Mouse (Mus musculus): ENCODE measurements around the gene Cyp26a1.

The Cyp26a1 gene

DNA sequence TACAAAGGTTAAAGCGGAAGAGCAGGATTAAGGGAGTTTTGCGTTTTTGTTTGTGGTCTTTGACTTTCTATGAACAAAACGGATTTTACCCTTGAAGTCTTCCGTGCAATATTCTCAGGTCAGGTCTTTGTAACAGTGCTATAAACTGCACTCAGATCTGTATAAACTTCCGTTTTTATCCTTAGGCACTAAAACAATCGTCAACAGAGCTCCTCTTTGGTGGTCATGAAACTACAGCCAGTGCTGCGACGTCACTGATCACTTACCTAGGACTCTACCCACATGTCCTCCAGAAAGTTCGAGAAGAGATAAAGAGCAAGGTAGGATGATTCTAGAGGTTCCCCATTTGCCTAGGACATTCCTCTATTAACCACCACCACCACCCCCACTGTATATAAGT lies 2.1 kb downstream of the Cyp26a1 start:
- DNase-seq = no peak

DNA sequence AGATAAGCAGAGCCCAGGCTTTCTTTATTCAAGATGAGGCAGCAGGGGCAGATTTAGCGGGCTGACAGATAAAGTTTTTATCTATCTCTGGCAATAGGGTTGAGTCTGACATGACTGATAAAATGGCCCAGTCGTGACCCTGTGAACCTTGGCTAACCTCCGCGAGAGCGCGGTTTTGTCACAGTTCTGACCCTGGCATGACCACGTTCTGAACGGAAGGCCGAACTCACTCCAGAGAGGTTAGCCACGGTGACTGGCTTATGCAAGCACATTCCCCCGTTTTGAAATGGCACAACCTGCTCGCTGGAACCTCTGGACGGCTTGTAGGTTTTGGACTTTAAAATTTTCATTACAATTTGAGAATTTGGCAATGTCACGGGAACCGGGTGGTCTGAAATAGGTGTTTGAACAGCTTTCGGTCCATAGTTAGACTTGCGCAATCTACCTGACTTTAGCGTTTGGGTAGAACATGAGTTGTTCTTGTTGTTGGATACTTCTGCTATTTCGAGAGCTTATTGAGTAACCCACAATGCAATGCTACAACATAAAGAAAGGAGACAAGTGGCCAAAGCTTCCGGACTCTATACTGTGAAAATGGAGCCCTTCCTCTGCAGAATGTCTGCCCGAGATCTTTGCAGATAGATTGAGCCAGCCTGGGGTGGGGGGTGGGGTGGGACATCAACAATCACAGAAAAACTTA lies 4.9 kb downstream of the Cyp26a1 start:
- no peak for DNase-seq

DNA sequence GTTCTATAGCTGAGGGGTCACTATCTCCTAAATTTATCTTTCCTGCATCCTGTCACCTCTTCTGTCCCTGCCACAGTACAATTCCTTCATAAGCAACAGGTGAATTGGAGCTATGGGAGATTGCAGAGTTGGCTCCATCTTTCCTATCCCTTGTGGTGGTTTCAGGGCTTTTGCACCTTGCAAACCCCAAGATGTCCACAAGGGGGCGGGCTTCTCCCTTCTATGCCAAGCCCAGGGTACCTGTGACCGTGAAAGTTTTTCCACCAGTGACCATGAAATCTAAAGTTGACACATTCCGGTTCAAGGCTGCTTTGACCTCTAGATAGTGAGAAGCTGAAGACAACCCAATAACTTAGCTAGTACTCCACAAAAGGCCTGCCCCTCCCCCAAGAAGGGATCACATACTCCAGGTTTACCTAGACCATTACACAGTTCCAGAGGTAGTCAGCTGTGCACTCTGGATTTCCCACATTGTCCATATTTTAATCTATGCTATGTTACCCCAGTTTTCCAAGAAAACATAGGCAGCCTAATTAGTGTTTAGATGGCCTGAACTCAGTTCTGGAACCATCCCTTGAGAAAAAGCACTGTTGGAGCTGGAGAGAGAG lies 6.4 kb downstream of the Cyp26a1 start:
- peak; percentile 76 for DNase-seq

DNA sequence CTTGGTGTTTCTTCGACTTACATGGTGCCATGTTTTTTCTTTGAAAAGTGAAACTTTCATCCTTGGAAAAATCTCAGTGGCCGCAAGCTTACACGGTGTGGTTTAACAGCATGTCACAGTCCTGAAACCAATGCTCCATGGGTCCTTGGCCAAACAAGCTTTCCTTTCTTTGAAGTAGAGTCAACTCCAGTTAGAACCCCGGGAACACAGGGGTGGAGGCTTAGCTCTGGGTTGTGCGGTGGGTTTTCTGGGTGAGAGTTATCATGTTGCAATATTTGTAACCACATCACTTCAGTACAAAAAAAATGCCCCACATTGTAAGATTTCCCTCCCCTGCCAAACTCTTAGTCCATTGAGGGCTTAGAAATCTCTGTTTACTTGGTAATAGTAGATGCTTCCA lies 8.1 kb downstream of the Cyp26a1 start:
- DNase-seq = no peak

DNA sequence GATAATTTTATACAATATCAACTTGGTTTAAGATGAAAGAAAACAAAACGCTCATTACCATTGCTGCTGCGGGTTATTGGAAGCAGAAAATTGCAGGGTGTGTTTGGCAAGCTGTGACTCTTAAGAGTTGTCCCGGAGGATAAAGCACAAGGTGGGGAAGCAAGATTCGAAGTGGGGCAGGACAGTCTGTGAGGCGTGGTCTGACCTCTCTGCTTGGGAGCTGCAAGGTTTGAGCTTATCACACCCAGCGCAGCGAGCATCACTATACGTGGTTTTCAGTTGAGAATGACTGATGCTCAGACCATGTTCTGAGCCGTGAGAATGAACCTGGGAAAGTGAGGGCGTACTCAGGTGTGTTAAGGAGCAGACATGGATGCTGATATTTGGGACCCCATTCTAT lies 17.1 kb downstream of the Cyp26a1 start:
- no peak for DNase-seq

DNA sequence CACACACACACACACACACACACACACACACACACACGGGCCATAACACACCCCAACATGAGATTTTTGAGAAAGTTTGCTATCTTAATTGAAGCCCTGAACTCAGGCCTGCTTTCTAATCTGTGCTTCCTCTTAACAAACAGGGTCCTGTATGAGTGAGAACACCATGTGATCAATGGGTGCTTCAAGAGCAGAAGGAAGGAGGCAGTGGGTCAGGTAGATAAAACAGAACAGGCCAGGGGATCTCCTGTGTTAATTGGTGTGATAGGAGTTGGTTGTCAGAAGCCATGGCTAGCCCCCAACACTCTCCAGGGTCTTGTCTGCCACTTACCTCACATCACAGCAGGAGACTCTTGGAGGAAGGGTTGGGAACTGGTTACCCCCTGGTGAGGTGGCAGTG lies 18.4 kb downstream of the Cyp26a1 start:
- no peak for DNase-seq

DNA sequence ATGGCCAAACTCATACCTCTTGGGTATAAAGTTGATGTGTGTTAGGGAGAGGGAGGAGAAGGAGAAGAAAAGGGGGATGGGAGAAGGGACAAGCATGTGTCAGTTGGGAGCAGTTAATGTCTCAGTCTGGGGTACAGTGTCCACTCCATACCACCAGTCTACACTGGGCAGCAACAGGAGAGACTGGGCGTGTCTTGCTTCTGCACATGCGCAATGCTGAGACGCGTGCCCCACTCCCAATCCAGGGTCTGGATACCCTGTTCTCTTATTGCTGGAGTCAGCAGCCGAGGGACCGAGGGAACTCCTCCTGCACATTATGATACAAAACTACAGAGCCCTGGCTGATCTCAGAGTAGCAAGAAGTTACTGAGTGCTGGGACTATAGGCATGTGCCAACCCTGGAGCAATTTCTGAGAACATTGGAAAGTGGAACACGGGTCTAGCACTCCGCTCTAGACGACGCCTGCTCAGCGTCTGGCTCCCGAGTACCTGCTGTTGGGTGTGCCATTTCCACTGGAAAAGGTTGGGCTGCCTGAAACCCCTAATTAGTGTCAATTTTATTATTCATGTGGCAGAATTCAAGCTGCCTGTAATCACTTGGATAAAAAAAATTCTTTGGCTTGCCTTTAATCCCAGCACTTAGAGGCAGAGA lies 19.1 kb downstream of the Cyp26a1 start:
- no peak for DNase-seq

DNA sequence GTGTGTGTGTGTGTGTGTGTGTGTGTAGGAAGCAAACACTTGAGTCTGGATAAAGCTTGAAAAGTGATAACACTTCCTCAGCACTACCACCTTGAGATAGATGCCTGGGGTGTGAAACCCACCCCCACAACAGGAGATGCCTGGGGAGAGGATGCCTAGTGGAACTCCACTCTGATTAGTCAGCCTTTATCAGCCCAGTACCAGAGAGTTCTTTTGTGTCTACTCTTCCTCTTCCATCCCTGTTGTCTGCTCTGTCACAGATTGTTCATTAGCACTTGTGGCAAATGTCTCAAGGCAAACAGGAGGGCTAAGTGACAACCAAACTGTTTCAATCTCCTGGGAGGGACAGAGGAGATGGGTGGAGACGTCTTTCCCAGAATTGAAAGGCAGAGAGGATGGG lies 21.6 kb downstream of the Cyp26a1 start:
- DNase-seq = no peak

DNA sequence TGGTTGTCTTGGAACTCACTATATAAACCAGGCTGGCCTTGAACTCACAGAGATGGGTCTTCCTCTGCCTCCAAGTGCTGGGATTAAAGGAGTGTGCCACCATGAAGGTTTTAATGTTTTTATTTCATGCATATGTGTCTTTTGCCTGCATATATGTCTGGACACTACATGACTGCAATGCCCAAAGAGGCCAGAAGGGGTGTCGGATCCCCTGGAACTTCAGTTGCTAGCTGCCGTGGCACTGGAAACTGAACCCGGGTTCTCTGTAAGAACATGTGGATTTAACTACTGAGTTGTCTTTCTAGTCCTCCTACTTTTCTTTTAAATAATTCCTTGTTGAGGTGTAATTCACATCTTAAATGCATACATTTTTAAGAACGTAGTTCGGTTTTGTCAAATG lies 27.0 kb downstream of the Cyp26a1 start:
- no peak for DNase-seq

DNA sequence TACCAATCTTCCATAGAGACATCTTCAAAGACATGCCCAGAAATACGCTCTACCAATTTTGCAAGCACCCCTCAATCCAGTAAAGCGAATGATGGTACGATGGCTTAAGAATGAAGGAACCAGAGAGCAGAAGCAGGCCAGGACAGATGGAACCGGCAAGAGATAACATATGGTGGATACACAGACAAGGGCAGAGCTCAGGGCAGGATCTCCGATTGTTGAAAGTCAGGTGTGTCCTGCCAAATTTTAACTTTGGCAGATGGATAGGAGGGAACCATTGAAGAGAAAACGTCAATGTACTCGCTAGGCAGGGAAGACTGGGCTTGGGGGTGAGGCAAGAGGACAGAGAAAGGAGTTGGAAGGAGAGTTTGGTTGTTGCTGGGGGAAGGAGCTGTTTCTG lies 29.0 kb downstream of the Cyp26a1 start:
- no peak for DNase-seq

DNA sequence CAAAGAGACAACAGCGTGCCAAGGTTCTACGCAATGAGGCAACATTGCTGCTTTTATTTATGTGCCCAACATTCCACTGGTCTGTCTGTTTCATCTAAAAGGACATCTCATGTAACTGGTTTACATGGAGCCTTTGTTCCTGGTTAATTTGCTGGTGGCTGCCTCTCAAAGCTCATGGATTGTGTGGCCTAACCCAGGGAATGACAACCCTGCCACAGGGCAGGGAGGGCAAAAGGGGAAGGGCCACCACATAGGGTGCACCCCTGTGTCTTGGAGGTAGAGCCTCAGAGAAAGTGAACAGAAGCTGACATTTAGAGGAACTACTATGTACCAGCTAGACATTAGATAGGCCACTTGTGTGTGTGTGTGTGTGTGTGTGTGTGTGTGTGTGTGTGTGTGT lies 29.8 kb downstream of the Cyp26a1 start:
- no peak for DNase-seq

DNA sequence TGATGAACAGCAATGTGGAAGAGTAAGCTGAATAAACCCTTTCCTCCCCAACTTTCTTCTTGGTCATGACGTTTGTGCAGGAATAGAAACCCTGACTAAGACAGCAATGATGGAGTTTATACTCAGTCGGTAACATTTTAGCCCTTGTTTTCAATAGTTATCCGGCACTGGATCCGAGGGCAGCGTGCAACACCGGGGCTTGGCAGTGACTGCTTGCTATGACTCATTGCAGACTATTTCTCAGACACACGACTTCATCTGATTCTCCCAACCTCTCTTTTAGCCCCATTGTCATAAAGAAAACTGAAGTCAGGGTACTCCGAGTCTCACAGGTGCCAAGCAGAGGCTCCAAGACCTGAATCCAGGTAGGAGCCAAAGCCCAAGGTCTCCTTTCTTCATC lies 37.8 kb downstream of the Cyp26a1 start:
- DNase-seq = no peak

DNA sequence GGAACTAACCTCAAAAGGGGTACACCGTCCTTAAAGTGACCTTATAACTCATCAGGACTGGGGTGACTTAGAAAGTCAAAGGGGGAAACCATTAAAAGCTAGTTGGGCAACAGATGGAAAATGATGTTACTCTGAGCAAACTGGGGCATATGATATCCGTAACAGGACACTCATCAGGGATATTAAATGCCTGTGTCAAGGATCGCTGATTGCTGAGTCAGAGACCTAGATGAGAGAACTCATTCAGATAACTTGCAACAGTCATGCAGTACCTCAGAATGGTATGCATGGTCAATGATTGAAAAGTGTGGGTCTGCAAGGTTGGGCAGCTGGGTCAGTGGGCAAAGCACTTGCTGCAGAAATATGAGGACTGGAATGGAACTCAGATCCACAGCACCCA lies 41.0 kb downstream of the Cyp26a1 start:
- DNase-seq = no peak

DNA sequence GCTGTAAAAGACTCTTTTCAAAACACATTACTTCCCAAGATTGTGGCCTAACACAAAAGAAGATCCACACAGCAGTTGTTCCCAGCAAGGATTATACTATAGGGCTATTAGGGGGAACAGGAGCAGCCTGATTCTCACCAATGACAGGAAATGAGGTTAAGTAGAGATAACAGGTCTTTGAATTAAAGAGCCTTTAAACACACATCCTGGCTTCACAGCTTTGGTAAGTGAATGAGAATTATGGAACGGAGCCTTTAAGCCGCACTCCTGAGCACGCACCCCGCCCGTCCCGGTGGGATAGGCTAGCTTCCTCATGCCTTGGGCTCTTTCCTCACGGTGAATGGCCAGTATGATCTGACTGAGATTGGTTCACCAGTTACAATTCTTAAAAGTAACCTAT lies 42.4 kb downstream of the Cyp26a1 start:
- DNase-seq = peak; percentile 68
